Mouse (Mus musculus) MEL (cell line): Measurements from ENCODE around the gene Tmem132e.

Experiments used
- BHLHE40 ChIP-seq: IDR thresholded peaks from 2 replicates; pipeline ENCODE4 v1.6.1; 2012; ENCODE audit warnings: low read depth, mild to moderate bottlenecking, inconsistent platforms, low read length, improper control_type of control experiment, borderline replicate concordance
- CTCF ChIP-seq, 3 experiments: IDR thresholded peaks in 2 of 3; conservative IDR thresholded peaks in 1 of 3; 2 replicates each; pipeline ENCODE4 v1.5.1; 2011 to 2012; ENCODE audit warnings: low read length in 3 of 3, low read depth in 2 of 3, mild to moderate bottlenecking in 2 of 3, improper control_type of control experiment in 1 of 3, inconsistent platforms in 1 of 3, mixed read lengths in 1 of 3, moderate library complexity in 1 of 3; ENCODE audit not compliant: control insufficient read depth in 1 of 3, insufficient read depth in 1 of 3, poor library complexity in 1 of 3, severe bottlenecking in 1 of 3
- EP300 ChIP-seq, 2 experiments: IDR thresholded peaks; 2 replicates each; pipeline ENCODE4 v1.6.1; 2011; ENCODE audit warnings: improper control_type of control experiment in 2 of 2, low read length in 2 of 2, low read depth in 1 of 2, mild to moderate bottlenecking in 1 of 2
- GATA1 ChIP-seq: IDR thresholded peaks from 2 replicates; pipeline ENCODE4 v1.6.1; 2011; ENCODE audit warnings: low read depth, low read length, improper control_type of control experiment
- KAT2A ChIP-seq: conservative IDR thresholded peaks from 2 replicates; pipeline ENCODE4 v1.6.1; 2012; ENCODE audit warnings: low read depth, low read length, improper control_type of control experiment, inconsistent platforms
- MAZ ChIP-seq: IDR thresholded peaks from 2 replicates; pipeline ENCODE4 v1.6.1; 2012; ENCODE audit warnings: low read depth, mild to moderate bottlenecking, inconsistent platforms, low read length, improper control_type of control experiment
- POLR2A ChIP-seq, 2 experiments: IDR thresholded peaks; 2 replicates each; pipeline ENCODE4 v1.6.1; 2011 to 2012; ENCODE audit warnings: low read length in 2 of 2, mild to moderate bottlenecking in 2 of 2, control low read depth in 1 of 2, improper control_type of control experiment in 1 of 2, low read depth in 1 of 2, moderate library complexity in 1 of 2; ENCODE audit not compliant: control insufficient read depth in 1 of 2, insufficient read depth in 1 of 2, poor library complexity in 1 of 2
- RAD21 ChIP-seq: IDR thresholded peaks from 2 replicates; pipeline ENCODE4 v1.6.1; 2011; ENCODE audit warnings: mild to moderate bottlenecking, low read depth, low read length, improper control_type of control experiment
- TCF12 ChIP-seq: IDR thresholded peaks from 2 replicates; pipeline ENCODE4 v1.6.1; 2014; ENCODE audit warnings: low read depth, mild to moderate bottlenecking, inconsistent platforms, low read length, improper control_type of control experiment, moderate library complexity
- UBTF ChIP-seq: IDR thresholded peaks from 2 replicates; pipeline ENCODE4 v1.6.1; 2012; ENCODE audit warnings: low read depth, mild to moderate bottlenecking, inconsistent platforms, low read length, improper control_type of control experiment, moderate library complexity, borderline replicate concordance; ENCODE audit not compliant: insufficient read depth
- USF1 ChIP-seq: IDR thresholded peaks from 2 replicates; pipeline ENCODE4 v1.6.1; 2014; ENCODE audit warnings: low read depth, mild to moderate bottlenecking, inconsistent platforms, low read length, improper control_type of control experiment, moderate library complexity

GRCm38 (mm10) chr11:82340416-82340815 is 48.3 kb upstream of the Tmem132e start:
- no peak for TF ChIP-seq POLR2A (IDR thresholded peaks at IDR 0.05; ENCODE audit: control insufficient read depth in 1 of 2, insufficient read depth in 1 of 2, low read depth in 1 of 2, low read length in 2 of 2, poor library complexity in 1 of 2)
- no peak for TF ChIP-seq RAD21
- no peak for TF ChIP-seq BHLHE40
- TF ChIP-seq EP300 (IDR thresholded peaks at IDR 0.05; ENCODE audit: low read depth in 1 of 2, low read length in 2 of 2), result no peak
- TF ChIP-seq CTCF (IDR thresholded peaks at IDR 0.05 in 2 of 3, conservative IDR thresholded peaks at IDR 0.05 in 1 of 3; ENCODE audit: control insufficient read depth in 1 of 3, insufficient read depth in 1 of 3, low read depth in 2 of 3, low read length in 3 of 3, poor library complexity in 1 of 3, severe bottlenecking in 1 of 3), result no peak
- no peak for TF ChIP-seq GATA1
- no peak for TF ChIP-seq KAT2A
- TF ChIP-seq UBTF, result no peak
- TF ChIP-seq USF1, result no peak
- no peak for TF ChIP-seq TCF12
- no peak for TF ChIP-seq MAZ
